Mouse (Mus musculus) embryo, embryonic 10.5 days (tissue): Measurements from ENCODE around the gene 4921511M17Rik.
A peak's percentile ranks its signal among the peaks of the same experiment; 100 is the strongest.
"Not testable (repeated sequence)": the region's sequence is repeated elsewhere in the genome, so short reads cannot be mapped to it uniquely, and the experiment has no call there.

Source experiments
- DNase-seq: peaks from one replicate; pipeline ENCODE4 v3.0.0-alpha.2; 2015; ENCODE audit warnings: low spot score

4921511M17Rik gene

DNA sequence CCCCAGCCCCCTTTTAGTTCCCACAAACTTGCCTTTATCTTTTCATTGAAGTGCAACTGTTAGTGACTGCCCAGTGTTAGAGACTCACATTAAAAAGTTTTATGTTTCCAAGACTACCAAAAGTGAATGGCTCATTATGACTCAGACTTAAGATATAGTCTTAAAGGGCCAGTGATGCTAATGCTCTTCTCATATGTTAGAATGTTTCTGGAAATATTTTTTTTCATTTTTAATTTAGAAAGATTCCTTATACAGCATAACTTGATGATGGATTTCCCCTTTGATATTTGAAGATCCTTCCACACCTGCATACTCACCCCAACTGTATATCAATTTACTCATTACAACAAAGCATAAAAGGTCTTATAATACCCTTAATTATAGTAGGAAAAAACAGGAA lies at the start of gene 4921511M17Rik:
Gene 4921511M17Rik (minus strand): TSS at position 101 of the 400 bp plus-strand sequence.
- DNase-seq: not testable (repeated sequence)

DNA sequence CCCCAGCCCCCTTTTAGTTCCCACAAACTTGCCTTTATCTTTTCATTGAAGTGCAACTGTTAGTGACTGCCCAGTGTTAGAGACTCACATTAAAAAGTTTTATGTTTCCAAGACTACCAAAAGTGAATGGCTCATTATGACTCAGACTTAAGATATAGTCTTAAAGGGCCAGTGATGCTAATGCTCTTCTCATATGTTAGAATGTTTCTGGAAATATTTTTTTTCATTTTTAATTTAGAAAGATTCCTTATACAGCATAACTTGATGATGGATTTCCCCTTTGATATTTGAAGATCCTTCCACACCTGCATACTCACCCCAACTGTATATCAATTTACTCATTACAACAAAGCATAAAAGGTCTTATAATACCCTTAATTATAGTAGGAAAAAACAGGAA lies 21.3 kb upstream of the 4921511M17Rik start, which contains the start of gene Gm10057:
Gene Gm10057 (minus strand): TSS at position 101 of the 400 bp plus-strand sequence.
- not testable (repeated sequence) for DNase-seq

DNA sequence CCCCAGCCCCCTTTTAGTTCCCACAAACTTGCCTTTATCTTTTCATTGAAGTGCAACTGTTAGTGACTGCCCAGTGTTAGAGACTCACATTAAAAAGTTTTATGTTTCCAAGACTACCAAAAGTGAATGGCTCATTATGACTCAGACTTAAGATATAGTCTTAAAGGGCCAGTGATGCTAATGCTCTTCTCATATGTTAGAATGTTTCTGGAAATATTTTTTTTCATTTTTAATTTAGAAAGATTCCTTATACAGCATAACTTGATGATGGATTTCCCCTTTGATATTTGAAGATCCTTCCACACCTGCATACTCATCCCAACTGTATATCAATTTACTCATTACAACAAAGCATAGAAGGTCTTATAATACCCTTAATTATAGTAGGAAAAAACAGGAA lies 21.1 kb downstream of the 4921511M17Rik start, which contains the start of gene Samt1:
Gene Samt1 (minus strand): TSS at position 101 of the 400 bp plus-strand sequence.
- not testable (repeated sequence) for DNase-seq

DNA sequence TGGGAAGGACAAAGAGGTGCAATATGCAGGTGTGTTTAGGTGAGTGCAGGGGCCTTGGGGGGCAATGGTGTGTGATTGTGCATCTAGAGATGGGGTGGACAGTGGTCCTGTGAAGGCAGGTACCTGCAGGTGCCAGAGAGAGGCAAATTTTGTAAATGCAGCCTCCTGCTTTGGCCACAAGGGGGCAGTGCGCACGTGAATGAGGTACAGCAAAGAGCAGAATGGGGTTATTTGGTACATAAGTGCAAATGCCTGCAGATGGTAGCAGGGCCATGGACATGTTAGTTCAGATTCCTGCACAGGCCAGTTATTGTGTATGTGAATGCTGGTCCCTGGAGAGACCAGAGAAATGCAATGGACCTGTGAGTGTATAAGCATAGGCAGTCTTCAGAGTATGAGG lies 56.7 kb downstream of the 4921511M17Rik start:
- not testable (repeated sequence) for DNase-seq

DNA sequence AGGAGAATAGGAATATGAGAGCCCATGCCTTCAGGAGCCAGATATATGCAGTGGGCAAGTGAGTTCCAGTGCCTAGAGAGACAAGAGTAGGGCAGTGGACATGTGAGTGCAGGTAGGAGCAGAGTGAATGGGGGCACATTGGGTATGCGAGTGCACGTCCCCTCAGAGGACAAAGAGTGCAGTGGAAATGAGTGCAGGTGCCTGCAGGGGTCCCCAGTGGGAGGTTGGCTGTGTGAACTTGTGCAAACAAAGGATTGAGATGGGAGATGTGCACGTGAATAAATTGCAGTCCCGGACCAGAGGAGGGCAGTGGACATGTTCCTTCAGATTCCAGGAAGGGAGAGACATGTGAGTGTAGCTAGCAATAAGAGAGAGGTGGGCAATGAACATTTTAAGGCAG lies 57.2 kb downstream of the 4921511M17Rik start:
- DNase-seq: not testable (repeated sequence)

DNA sequence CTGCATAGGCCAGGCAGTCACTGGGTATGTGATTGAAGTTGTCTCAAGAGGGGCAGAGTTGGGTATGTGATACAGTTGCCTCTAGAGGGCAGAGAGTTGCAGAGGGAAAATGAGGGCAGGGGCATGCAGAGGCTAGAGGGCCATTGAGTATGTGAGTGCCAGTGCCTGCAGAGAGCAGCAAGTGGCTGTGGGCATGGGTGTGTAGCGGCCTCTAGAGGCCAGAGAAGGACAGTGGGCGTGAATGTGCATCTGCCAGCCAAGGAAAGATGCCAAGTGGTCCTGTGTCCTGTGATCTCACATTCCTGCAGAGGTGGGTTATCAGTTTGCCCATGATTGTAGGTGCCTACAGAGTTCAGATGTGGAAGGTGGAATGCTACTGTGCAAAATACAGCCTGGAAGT lies 59.2 kb downstream of the 4921511M17Rik start:
- peak; percentile 1 for DNase-seq
